Mouse (Mus musculus): ENCODE measurements around the gene Vmn2r96. TPM values are rescaled to one million over a fixed set of nuclear protein-coding genes. Genes with fewer than 3 reads are reported as not detected.
"Not testable (repeated sequence)": the region's sequence is repeated elsewhere in the genome, so short reads cannot be mapped to it uniquely, and the experiment has no call there.

Gene Vmn2r96
- not detected in 2 replicates for polyA plus RNA-seq (2015; fragmentation: Nextera tagmentation; extraction: Ambion mirVana)

DNA sequence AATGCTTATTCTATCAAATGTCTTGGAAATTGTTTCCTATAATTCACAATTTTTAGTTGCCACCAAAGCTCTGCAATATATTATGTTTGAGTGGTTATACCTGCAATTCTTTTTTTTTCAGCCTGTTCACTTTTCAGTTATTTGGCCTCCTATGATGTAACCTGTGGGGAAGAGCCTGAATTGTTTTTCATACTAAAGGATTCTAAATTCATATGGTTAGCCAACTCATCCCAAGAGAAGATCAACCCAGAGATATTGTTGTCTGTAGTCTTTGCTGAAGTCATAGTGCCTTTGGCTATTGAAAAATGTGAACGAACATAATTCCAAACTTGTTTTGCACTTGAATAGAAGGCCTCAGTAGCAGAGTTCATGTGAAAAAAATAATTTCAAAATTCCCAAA lies at the start of gene Vmn2r96:
Gene Vmn2r96 (plus strand): TSS at position 301 of the 400 bp plus-strand sequence.
- H3K4me3 ChIP-seq (ENCODE audit: low read depth, low read length); H3K9ac ChIP-seq (replicated peaks; ENCODE audit: low read depth); H3K4me1 ChIP-seq (ENCODE audit: insufficient read depth, low read depth, low read length); ATAC-seq; H3K27me3 ChIP-seq (replicated peaks; ENCODE audit: insufficient read depth, low read length); H3K9me3 ChIP-seq (ENCODE audit: low read length); H3K27ac ChIP-seq (ENCODE audit: low read length); DNase-seq (ENCODE audit: low spot score); H3K36me3 ChIP-seq (ENCODE audit: insufficient read depth, low read length); H3K4me2 ChIP-seq (replicated peaks; ENCODE audit: low read depth, low read length): not testable (repeated sequence)
- 67% methylated on average over 1 of the region's 1 CpGs for WGBS

GRCm38 (mm10) chr17:18523371-18523770 lies 49.6 kb upstream of the Vmn2r96 start:
- ATAC-seq (no peak), DNase-seq (ENCODE audit: low spot score) (no peak)
- Histone ChIP-seq H3K4me2 (replicated peaks; ENCODE audit: low read depth, low read length) (no peak overlapping the region), H3K4me1 (ENCODE audit: insufficient read depth, low read depth, low read length) (no peaks in the 10 kb centered on the region), H3K27ac (ENCODE audit: low read length) (no peak overlapping the region), H3K9ac (replicated peaks; ENCODE audit: low read depth) (no peak overlapping the region), H3K4me3 (ENCODE audit: low read depth, low read length) (no peak overlapping the region), H3K27me3 (replicated peaks; ENCODE audit: insufficient read depth, low read length) (no peaks in the 10 kb centered on the region), H3K9me3 (ENCODE audit: low read length) (peaks cover 6% of the 10 kb centered on the region; the same call in 1 of the 2 replicates), H3K36me3 (ENCODE audit: insufficient read depth, low read length) (no peaks in the 10 kb centered on the region)
- no peak for TF ChIP-seq CTCF (IDR thresholded peaks at IDR 0.05)
- TF ChIP-seq EP300 (IDR thresholded peaks at IDR 0.05), result no peak

- H3K4me1 ChIP-seq (ENCODE audit: insufficient read depth, low read depth, low read length), result no peaks in the 10 kb centered on the region
- DNase-seq (ENCODE audit: low spot score) (no peak), ATAC-seq (no peak)
- H3K9me3 ChIP-seq (ENCODE audit: low read length), result peaks cover 6% of the 10 kb centered on the region; the same call in 1 of the 2 replicates
- H3K36me3 ChIP-seq (ENCODE audit: insufficient read depth, low read length), result no peaks in the 10 kb centered on the region
- H3K4me2 ChIP-seq (replicated peaks; ENCODE audit: low read depth, low read length), result no peak overlapping the region
- no peak overlapping the region for H3K27ac ChIP-seq (ENCODE audit: low read length)
- no peaks in the 10 kb centered on the region for H3K27me3 ChIP-seq (replicated peaks; ENCODE audit: insufficient read depth, low read length)
- 76% methylated on average over 1 of the region's 1 CpGs for WGBS
- TF ChIP-seq EP300 (IDR thresholded peaks at IDR 0.05) (no peak), CTCF (IDR thresholded peaks at IDR 0.05) (no peak)
- H3K9ac ChIP-seq (replicated peaks; ENCODE audit: low read depth), result no peak overlapping the region
- no peak overlapping the region for H3K4me3 ChIP-seq (ENCODE audit: low read depth, low read length)
Observed at GRCm38 (mm10) chr17:18523991-18524390, 49.0 kb upstream of the Vmn2r96 start.

GRCm38 (mm10) chr17:18558212-18559158 lies 14.5 kb upstream of the Vmn2r96 start:
- 84% methylated on average over 31 of the region's 31 CpGs for WGBS
- H3K4me2 ChIP-seq (replicated peaks; ENCODE audit: low read depth, low read length); H3K9ac ChIP-seq (replicated peaks; ENCODE audit: low read depth); H3K36me3 ChIP-seq (ENCODE audit: insufficient read depth, low read length); ATAC-seq; H3K9me3 ChIP-seq (ENCODE audit: low read length); H3K4me1 ChIP-seq (ENCODE audit: insufficient read depth, low read depth, low read length); H3K27me3 ChIP-seq (replicated peaks; ENCODE audit: insufficient read depth, low read length); H3K27ac ChIP-seq (ENCODE audit: low read length); H3K4me3 ChIP-seq (ENCODE audit: low read depth, low read length): not testable (repeated sequence)
- peak; percentile 15 for DNase-seq (ENCODE audit: low spot score)

- not testable (repeated sequence) for H3K27me3 ChIP-seq (replicated peaks; ENCODE audit: insufficient read depth, low read length); DNase-seq (ENCODE audit: low spot score); H3K4me2 ChIP-seq (replicated peaks; ENCODE audit: low read depth, low read length); H3K4me1 ChIP-seq (ENCODE audit: insufficient read depth, low read depth, low read length); H3K9me3 ChIP-seq (ENCODE audit: low read length); H3K27ac ChIP-seq (ENCODE audit: low read length); H3K36me3 ChIP-seq (ENCODE audit: insufficient read depth, low read length); H3K9ac ChIP-seq (replicated peaks; ENCODE audit: low read depth); H3K4me3 ChIP-seq (ENCODE audit: low read depth, low read length); ATAC-seq
- WGBS, result 91% methylated on average over 17 of the region's 17 CpGs
Observed at GRCm38 (mm10) chr17:18566186-18566585, 6.8 kb upstream of the Vmn2r96 start.

DNA sequence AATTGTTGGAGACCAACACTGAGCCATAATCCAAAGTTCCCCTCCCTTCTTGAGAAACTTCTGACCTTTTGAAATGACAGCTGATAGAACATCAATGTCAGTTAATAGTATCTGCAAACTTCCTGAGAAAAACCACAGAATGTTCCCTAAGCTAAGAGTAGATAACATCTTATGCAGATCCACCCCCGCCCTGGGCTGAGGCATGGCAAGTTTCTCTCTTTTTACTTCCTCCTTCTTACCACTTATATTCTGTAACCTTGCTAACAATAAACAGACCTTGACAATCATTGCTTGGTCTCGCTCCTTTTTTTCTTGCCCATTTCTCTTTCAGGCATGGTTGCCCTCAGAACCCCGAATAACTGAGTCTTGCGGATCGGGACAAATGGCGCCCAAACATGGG lies 42.2 kb downstream of the Vmn2r96 start:
- not testable (repeated sequence) for H3K9ac ChIP-seq (replicated peaks; ENCODE audit: low read depth); H3K4me3 ChIP-seq (ENCODE audit: low read depth, low read length); DNase-seq (ENCODE audit: low spot score); H3K36me3 ChIP-seq (ENCODE audit: insufficient read depth, low read length); H3K27ac ChIP-seq (ENCODE audit: low read length); H3K4me1 ChIP-seq (ENCODE audit: insufficient read depth, low read depth, low read length); ATAC-seq; H3K4me2 ChIP-seq (replicated peaks; ENCODE audit: low read depth, low read length); H3K9me3 ChIP-seq (ENCODE audit: low read length); H3K27me3 ChIP-seq (replicated peaks; ENCODE audit: insufficient read depth, low read length)
- 84% methylated on average over 6 of the region's 6 CpGs for WGBS

Measured in lung, postnatal 0 days (tissue).